Mouse (Mus musculus): ENCODE results near the gene Vmn1r184. TPM values are rescaled to one million over a fixed set of nuclear protein-coding genes. Genes with fewer than 3 reads are reported as not detected.

Gene Vmn1r184
- 0.02 TPM in 1 of 2 replicates, not detected in the other for polyA plus RNA-seq (2012)

GRCm38 (mm10) chr7:26260034-26260433 is at the start of gene Vmn1r184:
Gene Vmn1r184, plus strand, starts transcription at chr7:26260334.

DNA sequence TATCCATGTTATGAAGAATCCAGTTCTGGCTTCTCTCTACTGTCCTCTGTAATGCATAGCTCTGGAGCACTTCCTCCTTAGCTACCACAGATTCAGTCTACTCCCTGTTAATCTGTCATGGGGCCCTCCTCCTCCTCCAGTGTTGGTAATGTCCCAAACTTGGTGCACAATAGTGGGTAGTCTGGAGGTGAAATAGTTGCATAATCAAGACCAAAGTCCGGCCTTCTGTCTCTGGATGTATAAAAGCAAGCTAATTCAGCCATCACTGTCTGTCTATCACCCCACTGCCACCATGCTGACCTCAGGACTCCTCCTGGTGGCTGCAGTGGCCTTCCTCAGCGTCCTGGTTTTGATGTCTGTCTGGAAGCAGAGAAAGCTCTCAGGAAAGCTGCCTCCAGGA is 46.8 kb downstream of the Vmn1r184 start, which contains the start of gene Cyp2a4:
Gene Cyp2a4, plus strand, starts transcription at position 244 of the 400 bp plus-strand sequence.

Other genes with a start within 250 kb of the Vmn1r184 start
- gene Cyp2b13, start 198.8 kb upstream of the Vmn1r184 start, polyA plus RNA-seq (2012), result not detected in 2 replicates
- gene Cyp2b9, start 86.9 kb upstream of the Vmn1r184 start, polyA plus RNA-seq (2012), result not detected in 2 replicates
- not detected in 2 replicates for gene Cyp2a4, start 46.8 kb downstream of the Vmn1r184 start, polyA plus RNA-seq (2012)
- gene Nlrp9c, start 143.4 kb downstream of the Vmn1r184 start, polyA plus RNA-seq (2012), result not detected in 2 replicates
- gene Nlrp4a, start 174.8 kb downstream of the Vmn1r184 start, polyA plus RNA-seq (2012), result not detected in 2 replicates